In genomic region chr11:59664818-59665217, GRCm38 (mm10) we compare ENCODE assay signal across 8 mouse cellular contexts. TPM values are rescaled to one million over a fixed set of nuclear protein-coding genes. Genes with fewer than 3 reads are reported as not detected.
A peak's percentile ranks its signal among the peaks of the same experiment; 100 is the strongest.
DNase-seq lines count a peak whose midpoint lies in the region; ATAC-seq lines count a peak whose summit lies in the region.
"Had no signal": no experiment of that assay in that cellular context is flagged by ENCODE, and none has a peak within 500 bp of the region (broad histone marks: within the 10 kb centered on the region; RNA-seq: fewer than 3 reads in every experiment).

No protein-coding gene starts in this region.

- no peaks in the 10 kb centered on the region for H3K27me3 ChIP-seq in intestine, embryonic 16.5 days (replicated peaks; ENCODE audit: control insufficient read depth, insufficient read depth, low read length)
- 0 out of 2 replicates have a peak, but pooled peaks cover 3% of the 10 kb centered on the region for H3K27me3 ChIP-seq in limb, embryonic 10.5 days (ENCODE audit: low read depth, poor library complexity, severe bottlenecking)
- no peaks in the 10 kb centered on the region for H3K27me3 ChIP-seq in midbrain, embryonic 15.5 days (replicated peaks)

- peaks cover 36% of the 10 kb centered on the region for H3K4me1 ChIP-seq in intestine, embryonic 16.5 days (ENCODE audit: control insufficient read depth, insufficient read depth, low read length)
- peaks cover 40% of the 10 kb centered on the region for H3K4me1 ChIP-seq in limb, embryonic 10.5 days
- peaks cover 52% of the 10 kb centered on the region for H3K4me1 ChIP-seq in midbrain, embryonic 15.5 days

- H3K4me3 ChIP-seq in intestine, embryonic 16.5 days (ENCODE audit: low read length), result no peak overlapping the region
- H3K4me3 ChIP-seq in limb, embryonic 10.5 days, result peak overlapping the region; percentile 79; the same call in 1 of the 2 replicates
- H3K4me3 ChIP-seq in midbrain, embryonic 15.5 days, result no peak overlapping the region; the same call in 1 of the 2 replicates

- no peaks in the 10 kb centered on the region for H3K36me3 ChIP-seq in intestine, embryonic 16.5 days (ENCODE audit: control insufficient read depth, insufficient read depth, low read length)
- H3K36me3 ChIP-seq in limb, embryonic 10.5 days, result peaks cover 4% of the 10 kb centered on the region; the same call in 1 of the 2 replicates
- H3K36me3 ChIP-seq in midbrain, embryonic 15.5 days (replicated peaks), result no peaks in the 10 kb centered on the region
- H3K36me3 ChIP-seq: liver, embryonic 15.5 days had no signal

- WGBS in intestine, embryonic 16.5 days, result 41% methylated on average over 3 of the region's 3 CpGs
- 17% methylated on average over 3 of the region's 3 CpGs for WGBS in limb, embryonic 10.5 days
- WGBS in midbrain, embryonic 15.5 days, result 41% methylated on average over 3 of the region's 3 CpGs

- H3K27ac ChIP-seq in intestine, embryonic 16.5 days (ENCODE audit: low read length), result 0 out of 2 replicates have a peak overlapping the region, but pooled peaks have one; percentile 57
- H3K27ac ChIP-seq in limb, embryonic 10.5 days, result no peak overlapping the region
- H3K27ac ChIP-seq in midbrain, embryonic 15.5 days, result peak overlapping the region; percentile 43; the same call in 1 of the 2 replicates
- H3K27ac ChIP-seq: liver, embryonic 15.5 days had no signal

- no peak overlapping the region for H3K9ac ChIP-seq in intestine, embryonic 16.5 days (ENCODE audit: low read depth, low read length)
- peak overlapping the region; percentile 29; the same call in 1 of the 2 replicates for H3K9ac ChIP-seq in midbrain, embryonic 15.5 days
- H3K9ac ChIP-seq: liver, embryonic 15.5 days had no signal

- no peak overlapping the region; the same call in 1 of the 2 replicates for H3K4me2 ChIP-seq in intestine, embryonic 16.5 days (ENCODE audit: low read depth, low read length)
- H3K4me2 ChIP-seq in midbrain, embryonic 15.5 days, result peak overlapping the region; percentile 81

- no peaks in the 10 kb centered on the region for H3K9me3 ChIP-seq in intestine, embryonic 16.5 days (ENCODE audit: control insufficient read depth, low read length)
- H3K9me3 ChIP-seq in limb, embryonic 10.5 days (replicated peaks), result no peaks in the 10 kb centered on the region
- H3K9me3 ChIP-seq in midbrain, embryonic 15.5 days, result no peaks in the 10 kb centered on the region
- H3K9me3 ChIP-seq: liver, embryonic 15.5 days had no signal

- DNase-seq in adrenal gland, postnatal 10 days, result peak; percentile 70
- DNase-seq in cerebellum, postnatal 25 days, result peak; percentile 68 to 78
- DNase-seq in heart, adult 11 months, result peak; percentile 99
- no peak for DNase-seq in limb, embryonic 10.5 days (ENCODE audit: low spot score)

- ATAC-seq in intestine, embryonic 16.5 days, result no peak
- no peak for ATAC-seq in midbrain, embryonic 15.5 days (replicated peaks)
- no peak for ATAC-seq in activated CD4-positive, CD25-positive, alpha-beta regulatory T cell, adult 4 months

RNA-seq across cellular contexts. Expression of gene Mprip, which starts 3.7 kb away (rescaled TPM):
- 100 to 1,000 TPM; 216 to 263 TPM for total RNA-seq in adrenal gland, postnatal 10 days (2021)
- 23.9 and 25.2 TPM in 2 replicates for polyA plus RNA-seq in intestine, embryonic 16.5 days (2015; fragmentation: Nextera tagmentation; extraction: Ambion mirVana)
- 52.3 and 62.9 TPM in 2 replicates for polyA plus RNA-seq in limb, embryonic 10.5 days (2016; fragmentation: Nextera tagmentation; extraction: Ambion mirVana)
- 77.5 and 85.4 TPM in 2 replicates for polyA plus RNA-seq in midbrain, embryonic 15.5 days (2015; fragmentation: Nextera tagmentation; extraction: Ambion mirVana)
- 10 to 100 TPM; 18.3 to 22.0 TPM for polyA plus RNA-seq in activated CD4-positive, CD25-positive, alpha-beta regulatory T cell, adult 4 months (2017; shearing (Covaris generic))
